Mouse (Mus musculus) limb, embryonic 11.5 days (tissue): ENCODE data around the gene Adk. TPM values are rescaled to one million over a fixed set of nuclear protein-coding genes. Genes with fewer than 3 reads are reported as not detected.
"Not testable (repeated sequence)": the region's sequence is repeated elsewhere in the genome, so short reads cannot be mapped to it uniquely, and the experiment has no call there.

ENCODE experiments used
- ATAC-seq: fragments of 200-750 bp; cut with Nextera tagmentation; 2 replicates; pipeline ENCODE4 v1.8.0; 2017; ENCODE audit warnings: low read depth; ENCODE audit not compliant: insufficient number of reproducible peaks, low FRiP score, low TSS enrichment
- DNase-seq: peaks from one replicate; pipeline ENCODE4 v3.0.0-alpha.2; 2015; ENCODE audit warnings: low spot score
- H3K27ac ChIP-seq: fragments of 300-500 bp; sonication (generic); replicated peaks from 2 replicates; pipeline ENCODE4 v1.5.1; 2014; ENCODE audit warnings: low read depth, mild to moderate bottlenecking, low read length
- H3K27me3 ChIP-seq: fragments of 300-500 bp; sonication (generic); 2 replicates; pipeline ENCODE4 v1.6.1; 2014; ENCODE audit warnings: mild to moderate bottlenecking, low read length, mixed read lengths; ENCODE audit not compliant: control insufficient read depth, insufficient read depth
- H3K36me3 ChIP-seq: fragments of 300-500 bp; sonication (generic); 2 replicates; pipeline ENCODE4 v1.6.1; 2014; ENCODE audit warnings: mild to moderate bottlenecking, low read length, moderate library complexity, mixed read lengths; ENCODE audit not compliant: control insufficient read depth, insufficient read depth
- H3K4me1 ChIP-seq: fragments of 300-500 bp; sonication (generic); 2 replicates; pipeline ENCODE4 v1.6.1; 2014; ENCODE audit warnings: low read length, mixed read lengths; ENCODE audit not compliant: control insufficient read depth, insufficient read depth
- H3K4me2 ChIP-seq: fragments of 300-500 bp; sonication (generic); 2 replicates; pipeline ENCODE4 v1.6.1; 2014; ENCODE audit warnings: low read depth, mild to moderate bottlenecking, moderate library complexity; ENCODE audit not compliant: severe bottlenecking
- H3K4me3 ChIP-seq: fragments of 300-500 bp; sonication (generic); 2 replicates; pipeline ENCODE4 v1.5.1; 2014; ENCODE audit warnings: low read depth, low read length
- H3K9ac ChIP-seq: fragments of 300-500 bp; sonication (generic); 2 replicates; pipeline ENCODE4 v1.6.1; 2014; ENCODE audit warnings: mild to moderate bottlenecking, low read length
- H3K9me3 ChIP-seq: fragments of 300-500 bp; sonication (generic); 2 replicates; pipeline ENCODE4 v1.6.1; 2016; ENCODE audit warnings: low read length; ENCODE audit not compliant: control insufficient read depth
- WGBS: fragments of 180-500 bp; shearing (Covaris S2); extraction: QIAGEN DNeasy Blood & Tissue Kit; methylation state at CpG from one replicate; pipeline ENCODE4 v1.1.7; 2014; 5-methylcytosine and 5-hydroxymethylcytosine counted together
- polyA plus RNA-seq: library from polyadenylated mRNA; unstranded; fragments of >200 nt; fragmentation: Nextera tagmentation; extraction: Ambion mirVana; gene quantifications from 2 replicates; pipeline ENCODE4 v1.2.1, GENCODE M21; 2014

Gene Adk
- polyA plus RNA-seq, 1 experiment from 2014 or later: 149 TPM

DNA sequence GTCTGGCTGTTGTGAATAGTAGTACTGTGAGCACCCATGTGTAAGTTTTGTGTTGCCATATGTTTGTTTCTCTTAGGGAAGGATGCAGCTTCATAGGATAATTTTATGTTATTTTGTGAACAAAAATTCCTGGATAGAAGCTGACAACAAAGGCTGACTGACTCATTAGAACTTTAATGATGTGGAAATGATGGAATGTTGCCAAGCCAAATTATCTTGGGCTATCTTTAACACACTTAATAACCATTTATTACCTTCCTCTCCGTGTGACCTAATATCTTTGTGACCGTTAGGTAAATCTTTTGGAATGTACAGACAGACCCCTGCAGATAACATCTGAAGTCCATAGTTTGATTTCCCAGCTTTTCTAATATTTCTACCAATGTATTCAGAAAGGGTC lies 33.7 kb downstream of the Adk start:
- Histone ChIP-seq H3K4me3 (no peak overlapping the region), H3K4me1 (peaks cover 18% of the 10 kb centered on the region), H3K27me3 (no peaks in the 10 kb centered on the region), H3K27ac (no peak overlapping the region), H3K9ac (no peak overlapping the region), H3K36me3 (no peaks in the 10 kb centered on the region), H3K4me2 (no peak overlapping the region), H3K9me3 (no peaks in the 10 kb centered on the region)
- DNase-seq (no peak), ATAC-seq (no peak)
- 5% methylated on average over 2 of the region's 2 CpGs for WGBS

DNA sequence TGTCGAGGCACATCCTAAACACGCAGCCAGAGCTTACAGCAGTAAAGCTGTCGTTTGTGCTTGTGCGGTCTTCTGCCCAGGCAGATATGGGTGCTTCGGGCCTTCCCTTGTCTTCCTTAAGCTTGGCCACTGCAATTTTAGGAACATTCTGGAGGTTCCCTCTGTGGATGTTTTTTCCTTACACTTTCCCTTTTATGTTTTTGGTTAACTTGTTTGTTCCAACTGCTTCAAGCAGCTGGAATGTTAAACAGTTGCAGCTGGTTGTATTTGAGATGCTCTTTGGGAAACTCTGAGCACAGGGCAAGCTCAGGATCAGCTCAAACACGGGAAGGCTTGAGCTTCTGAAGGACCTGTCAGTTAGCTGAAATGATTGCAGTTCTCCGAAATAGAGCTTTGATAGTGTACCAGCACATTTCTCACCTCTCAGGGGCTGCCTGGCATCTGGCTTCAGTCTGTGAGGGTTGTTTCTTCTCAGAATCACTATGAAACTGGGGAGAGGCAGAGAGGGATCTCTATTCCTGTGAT lies 34.5 kb downstream of the Adk start:
- no peaks in the 10 kb centered on the region for H3K9me3 ChIP-seq
- DNase-seq (peak; percentile 54), ATAC-seq (0 out of 2 replicates have a peak, but pooled peaks have one; percentile 13)
- 7% methylated on average over 7 of the region's 7 CpGs for WGBS
- H3K4me1 ChIP-seq: peaks cover 18% of the 10 kb centered on the region
- no peaks in the 10 kb centered on the region for H3K36me3 ChIP-seq
- no peak overlapping the region for H3K4me3 ChIP-seq
- H3K27ac ChIP-seq: peak overlapping the region; percentile 87
- peak overlapping the region; percentile 20; the same call in 1 of the 2 replicates for H3K4me2 ChIP-seq
- no peaks in the 10 kb centered on the region for H3K27me3 ChIP-seq
- peak overlapping the region; percentile 2; the same call in 1 of the 2 replicates for H3K9ac ChIP-seq

DNA sequence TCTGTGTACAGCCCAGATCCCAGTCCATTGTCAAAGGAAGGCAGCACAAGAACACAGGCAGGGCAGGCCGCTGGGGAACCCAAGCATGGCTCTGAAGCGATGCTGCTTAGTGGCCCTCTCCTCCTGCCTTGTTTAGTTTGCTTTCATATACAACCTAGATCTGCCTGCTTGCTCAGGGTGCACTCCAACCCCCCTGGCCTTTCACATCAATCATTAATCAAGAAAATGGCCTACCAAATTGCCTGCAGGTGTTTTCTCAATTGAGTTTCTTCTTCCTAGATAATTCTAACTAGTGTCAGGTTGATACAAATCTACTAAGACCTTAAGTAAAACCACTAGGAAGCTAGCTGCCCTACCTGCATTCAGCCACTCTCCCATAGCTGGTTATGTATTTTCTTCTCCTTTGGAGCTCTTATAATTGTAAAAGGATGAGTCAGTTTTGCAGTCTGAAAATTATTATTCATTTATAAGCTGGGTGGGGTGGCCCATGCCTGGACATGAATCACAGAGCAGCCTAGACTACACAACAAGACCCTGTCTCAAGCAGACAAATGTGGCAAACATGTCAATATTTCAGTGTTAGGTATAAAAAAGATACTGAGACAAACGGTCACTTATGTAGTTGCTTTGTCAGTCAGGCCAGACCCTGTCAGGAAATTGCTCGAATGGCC lies 35.2 kb downstream of the Adk start:
- 43% methylated on average over 4 of the region's 4 CpGs for WGBS
- peaks cover 18% of the 10 kb centered on the region for H3K4me1 ChIP-seq
- peak overlapping the region; percentile 2; the same call in 1 of the 2 replicates for H3K9ac ChIP-seq
- no peak overlapping the region for H3K4me3 ChIP-seq
- H3K27me3 ChIP-seq: no peaks in the 10 kb centered on the region
- H3K9me3 ChIP-seq: no peaks in the 10 kb centered on the region
- H3K27ac ChIP-seq: peak overlapping the region; percentile 87
- peak overlapping the region; percentile 20; the same call in 1 of the 2 replicates for H3K4me2 ChIP-seq
- no peak for ATAC-seq
- H3K36me3 ChIP-seq: no peaks in the 10 kb centered on the region
- no peak for DNase-seq

DNA sequence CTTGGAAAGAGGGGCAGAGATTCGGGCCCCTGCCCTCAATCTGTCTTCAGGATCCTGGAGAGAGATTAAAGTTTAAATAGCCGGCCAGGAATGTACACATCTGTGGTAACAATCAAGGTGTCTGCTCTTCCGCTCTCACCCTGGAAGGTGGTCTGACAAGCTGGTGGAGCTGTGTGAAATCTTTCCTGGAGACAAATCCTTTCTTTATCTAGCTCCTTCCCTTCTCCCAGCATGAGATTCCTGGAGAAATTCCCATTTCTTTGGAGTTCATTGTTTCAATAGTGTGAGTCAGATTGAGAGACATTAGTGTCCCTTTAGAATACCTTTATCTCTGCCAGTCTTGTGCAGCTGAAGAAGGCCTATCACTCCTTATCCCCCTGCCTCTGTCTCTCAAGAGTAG lies 36.4 kb downstream of the Adk start:
- Histone ChIP-seq H3K4me2 (no peak overlapping the region), H3K36me3 (no peaks in the 10 kb centered on the region), H3K4me1 (peaks cover 18% of the 10 kb centered on the region), H3K27ac (no peak overlapping the region), H3K9me3 (no peaks in the 10 kb centered on the region), H3K27me3 (no peaks in the 10 kb centered on the region), H3K9ac (no peak overlapping the region), H3K4me3 (no peak overlapping the region)
- no peak for ATAC-seq
- DNase-seq: no peak
- WGBS: 48% methylated on average over 3 of the region's 3 CpGs

DNA sequence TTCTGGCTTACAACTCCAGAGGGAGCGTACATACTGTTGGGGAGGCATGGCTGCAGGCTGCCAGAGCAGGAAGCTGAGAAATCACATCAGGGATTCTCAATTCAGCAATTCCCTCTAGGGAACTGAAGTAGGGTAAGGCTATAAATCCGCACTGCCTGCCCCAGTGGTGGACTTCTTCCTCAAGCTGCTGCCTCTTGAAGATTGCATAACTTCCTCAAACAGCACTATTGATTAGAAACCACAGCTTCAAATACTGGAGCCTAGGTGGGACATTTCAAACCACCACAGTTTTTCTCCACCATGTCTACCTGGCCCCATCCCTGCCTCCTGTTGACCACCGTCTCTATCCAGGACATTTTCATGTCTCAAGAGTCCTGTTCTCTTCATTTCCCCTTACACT lies 38.0 kb downstream of the Adk start:
- no peaks in the 10 kb centered on the region for H3K36me3 ChIP-seq
- H3K27me3 ChIP-seq: no peaks in the 10 kb centered on the region
- WGBS: 81% methylated on average over 3 of the region's 3 CpGs
- ATAC-seq (no peak), DNase-seq (no peak)
- H3K4me2 ChIP-seq: no peak overlapping the region
- H3K4me3 ChIP-seq: no peak overlapping the region
- no peak overlapping the region for H3K27ac ChIP-seq
- H3K9ac ChIP-seq: no peak overlapping the region
- H3K9me3 ChIP-seq: no peaks in the 10 kb centered on the region
- H3K4me1 ChIP-seq: peaks cover 18% of the 10 kb centered on the region

DNA sequence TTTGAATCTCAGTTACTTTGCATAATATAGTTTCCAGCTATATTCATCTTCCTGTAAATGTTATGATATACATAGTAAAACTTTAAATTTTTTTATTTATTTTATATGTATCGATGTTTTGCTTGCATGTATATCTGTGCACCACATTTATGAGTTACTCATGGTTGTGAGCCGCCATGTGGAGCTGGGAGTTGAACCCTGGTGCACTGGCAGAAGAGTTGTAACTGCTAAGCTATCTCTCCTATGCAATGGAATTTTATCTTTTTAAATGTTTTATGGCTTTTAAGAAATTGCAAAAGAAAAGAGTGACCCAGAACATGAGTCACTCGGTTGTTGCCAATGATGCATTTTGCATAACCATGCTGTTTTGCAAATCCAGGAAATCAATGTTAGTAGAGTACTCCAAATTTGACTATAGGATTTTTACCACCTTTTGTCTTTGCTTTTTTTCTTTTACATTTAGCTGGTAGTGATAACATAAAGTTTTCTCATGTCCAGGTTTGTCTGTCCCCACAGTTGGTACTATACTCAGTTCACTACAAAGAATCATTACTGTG lies 38.6 kb downstream of the Adk start:
- no peaks in the 10 kb centered on the region for H3K9me3 ChIP-seq
- H3K27ac ChIP-seq: no peak overlapping the region
- no peak overlapping the region for H3K9ac ChIP-seq
- no peak overlapping the region for H3K4me3 ChIP-seq
- H3K27me3 ChIP-seq: no peaks in the 10 kb centered on the region
- WGBS: 94% methylated on average over 3 of the region's 3 CpGs
- DNase-seq (no peak), ATAC-seq (no peak)
- H3K4me1 ChIP-seq: peaks cover 16% of the 10 kb centered on the region
- no peak overlapping the region for H3K4me2 ChIP-seq
- no peaks in the 10 kb centered on the region for H3K36me3 ChIP-seq

DNA sequence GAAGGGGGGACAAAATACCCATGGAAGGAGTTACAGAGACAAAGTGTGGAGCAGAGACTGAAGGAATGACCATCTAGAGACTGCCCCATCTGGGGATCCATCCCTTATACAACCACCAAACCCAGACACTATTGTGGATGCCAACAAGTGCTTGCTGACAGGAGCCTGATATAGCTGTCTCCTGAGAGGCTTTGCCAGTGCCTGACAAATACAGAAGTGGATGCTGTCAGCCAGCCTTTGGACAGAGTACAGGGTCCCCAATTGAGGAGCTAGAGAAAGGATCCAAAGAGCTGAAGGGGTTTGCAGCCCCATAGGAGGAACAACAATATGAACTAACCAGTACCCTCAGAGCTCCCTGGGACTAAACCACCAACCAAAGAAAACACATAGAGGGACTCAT lies 41.8 kb downstream of the Adk start:
- not testable (repeated sequence) for H3K9me3 ChIP-seq, H3K27me3 ChIP-seq, H3K4me1 ChIP-seq, H3K4me3 ChIP-seq, H3K27ac ChIP-seq, H3K9ac ChIP-seq, H3K36me3 ChIP-seq, DNase-seq, H3K4me2 ChIP-seq, ATAC-seq

DNA sequence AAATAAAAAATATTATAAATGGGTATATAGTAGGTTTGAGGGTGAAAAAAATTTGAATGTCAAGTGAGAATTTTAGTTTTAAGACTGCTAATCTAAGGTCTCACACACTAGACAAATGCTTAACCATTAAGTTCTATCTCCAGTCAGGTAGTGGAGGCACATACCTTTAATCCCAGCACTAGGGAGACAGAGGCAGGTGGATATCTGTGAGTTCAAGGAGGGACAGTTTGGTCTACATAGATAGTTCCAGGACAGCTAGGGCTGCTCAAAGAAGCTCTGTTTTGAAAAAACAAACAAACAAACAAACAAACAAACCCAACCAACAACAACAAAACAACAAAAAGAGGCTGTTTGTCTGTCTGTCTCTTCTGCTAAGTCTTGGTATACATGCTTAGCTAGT lies 43.9 kb downstream of the Adk start:
- DNase-seq: no peak
- no peaks in the 10 kb centered on the region for H3K36me3 ChIP-seq
- no peak for ATAC-seq

More for the DNA sequence above, 43.9 kb downstream of the Adk start:
- H3K4me3 ChIP-seq: no peak overlapping the region
- no peak overlapping the region for H3K4me2 ChIP-seq
- no peaks in the 10 kb centered on the region for H3K27me3 ChIP-seq
- H3K27ac ChIP-seq: no peak overlapping the region
- no peaks in the 10 kb centered on the region for H3K9me3 ChIP-seq
- H3K9ac ChIP-seq: no peak overlapping the region
- H3K4me1 ChIP-seq: peaks cover 10% of the 10 kb centered on the region
